Mouse (Mus musculus) neural tube, embryonic 14.5 days (tissue): ENCODE data around the gene Dpyd. TPM values are rescaled to one million over a fixed set of nuclear protein-coding genes. Genes with fewer than 3 reads are reported as not detected.

Experiments
- ATAC-seq: fragments of 200-750 bp; cut with Nextera tagmentation; 2 replicates; pipeline ENCODE4 v1.8.0; 2017; ENCODE audit warnings: low read depth, mild to moderate bottlenecking, moderate TSS enrichment, moderate library complexity
- H3K27ac ChIP-seq: fragments of 300-500 bp; sonication (generic); 2 replicates; pipeline ENCODE4 v1.5.1; 2014; ENCODE audit warnings: low read depth, mild to moderate bottlenecking, control low read depth, low read length, moderate library complexity, mixed read lengths
- H3K27me3 ChIP-seq: fragments of 300-500 bp; sonication (generic); 2 replicates; pipeline ENCODE4 v1.6.1; 2014; ENCODE audit warnings: low read length; ENCODE audit not compliant: control insufficient read depth, insufficient read depth
- H3K36me3 ChIP-seq: fragments of 300-500 bp; sonication (generic); 2 replicates; pipeline ENCODE4 v1.6.1; 2014; ENCODE audit warnings: low read length, mixed read lengths; ENCODE audit not compliant: control insufficient read depth, insufficient read depth
- H3K4me1 ChIP-seq: fragments of 300-500 bp; sonication (generic); 2 replicates; pipeline ENCODE4 v1.6.1; 2014; ENCODE audit warnings: low read length; ENCODE audit not compliant: control insufficient read depth, insufficient read depth
- H3K4me2 ChIP-seq: fragments of 300-500 bp; sonication (generic); 2 replicates; pipeline ENCODE4 v1.6.1; 2014; ENCODE audit warnings: mild to moderate bottlenecking, low read depth, low read length, control low read depth
- H3K4me3 ChIP-seq: fragments of 300-500 bp; sonication (generic); 2 replicates; pipeline ENCODE4 v1.5.1; 2014; ENCODE audit warnings: low read depth, low read length, control low read depth, mixed read lengths
- H3K9ac ChIP-seq: fragments of 300-500 bp; sonication (generic); replicated peaks from 2 replicates; pipeline ENCODE4 v1.6.1; 2014; ENCODE audit warnings: low read depth, mild to moderate bottlenecking, control low read depth, low read length, mixed read lengths
- H3K9me3 ChIP-seq: fragments of 300-500 bp; sonication (generic); 2 replicates; pipeline ENCODE4 v1.6.1; 2016; ENCODE audit warnings: low read length; ENCODE audit not compliant: control insufficient read depth
- WGBS: fragments of 180-500 bp; shearing (Covaris S2); extraction: QIAGEN DNeasy Blood & Tissue Kit; methylation state at CpG from one replicate; pipeline ENCODE4 v1.1.7; 2014; 5-methylcytosine and 5-hydroxymethylcytosine counted together
- polyA plus RNA-seq: library from polyadenylated mRNA; unstranded; fragments of >200 nt; fragmentation: Nextera tagmentation; extraction: Ambion mirVana; gene quantifications from 2 replicates; pipeline ENCODE4 v1.2.1, GENCODE M21; 2014

The Dpyd gene
- polyA plus RNA-seq, 1 experiment from 2014 or later: 10.2 TPM

- WGBS: 34% methylated on average over 7 of the region's 7 CpGs
These were observed 771.7 kb downstream of the Dpyd start for GRCm38 (mm10) chr3:119333335-119334305.

DNA sequence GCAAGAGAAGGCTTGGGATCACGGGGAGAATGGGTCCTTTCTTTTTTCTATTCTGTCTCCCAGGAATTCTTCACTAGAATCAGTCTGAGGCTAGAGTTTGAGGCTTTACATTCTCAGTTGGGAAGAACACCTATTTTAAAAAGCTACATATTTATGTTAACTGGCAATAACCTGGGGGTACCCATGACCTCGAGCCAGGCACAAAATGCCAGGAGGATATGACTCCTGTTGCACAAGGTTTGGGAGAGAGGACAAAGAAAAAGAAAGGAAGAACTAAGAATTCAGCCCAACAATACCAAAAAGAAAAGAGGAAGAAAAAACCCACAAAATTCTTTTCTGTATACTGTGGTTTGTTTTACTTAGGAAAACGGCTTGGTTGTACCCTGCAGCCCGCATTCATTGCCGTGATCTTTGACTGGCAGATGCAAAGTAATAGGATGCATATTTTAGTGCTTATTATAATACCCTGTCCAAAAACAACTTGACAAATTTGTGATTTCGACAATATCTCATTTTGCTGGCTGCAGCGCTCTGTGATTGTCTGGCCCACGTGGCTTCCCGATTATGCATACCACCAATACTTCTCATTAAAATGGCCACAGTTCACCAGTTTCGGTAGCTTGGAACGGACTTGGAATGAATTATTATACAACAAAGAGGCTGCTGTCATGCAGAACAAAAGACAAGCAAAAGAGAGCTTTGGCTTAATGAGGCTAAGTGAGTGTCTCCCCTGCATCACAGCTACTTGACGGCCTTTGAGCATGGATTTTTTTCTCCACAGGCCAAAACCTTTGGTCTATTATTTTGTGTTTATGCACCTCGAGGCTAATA is 799.8 kb downstream of the Dpyd start:
- Histone ChIP-seq H3K36me3 (no peaks in the 10 kb centered on the region), H3K4me3 (no peak overlapping the region), H3K9me3 (no peaks in the 10 kb centered on the region), H3K27ac (no peak overlapping the region), H3K4me2 (no peak overlapping the region), H3K4me1 (no peaks in the 10 kb centered on the region), H3K9ac (no peak overlapping the region), H3K27me3 (no peaks in the 10 kb centered on the region)
- WGBS: 38% methylated on average over 13 of the region's 13 CpGs
- ATAC-seq: peak; percentile 65; the same call in 1 of the 2 replicates

More at GRCm38 (mm10) chr3:119333335-119334305, 771.7 kb downstream of the Dpyd start:
- Histone ChIP-seq H3K4me2 (no peak overlapping the region), H3K36me3 (no peaks in the 10 kb centered on the region), H3K27ac (no peak overlapping the region), H3K27me3 (no peaks in the 10 kb centered on the region), H3K9ac (no peak overlapping the region), H3K4me1 (no peaks in the 10 kb centered on the region), H3K9me3 (no peaks in the 10 kb centered on the region), H3K4me3 (no peak overlapping the region)
- no peak for ATAC-seq

GRCm38 (mm10) chr3:119362392-119362791 is 800.5 kb downstream of the Dpyd start:
- Histone ChIP-seq H3K9me3 (no peaks in the 10 kb centered on the region), H3K36me3 (no peaks in the 10 kb centered on the region), H3K4me3 (no peak overlapping the region), H3K9ac (no peak overlapping the region), H3K27ac (no peak overlapping the region), H3K4me2 (no peak overlapping the region), H3K27me3 (no peaks in the 10 kb centered on the region), H3K4me1 (no peaks in the 10 kb centered on the region)
- ATAC-seq: no peak
- WGBS: 56% methylated on average over 3 of the region's 3 CpGs

- Histone ChIP-seq H3K27ac (no peak overlapping the region), H3K27me3 (no peaks in the 10 kb centered on the region), H3K4me3 (no peak overlapping the region), H3K9ac (no peak overlapping the region), H3K4me2 (no peak overlapping the region), H3K9me3 (no peaks in the 10 kb centered on the region), H3K36me3 (no peaks in the 10 kb centered on the region), H3K4me1 (no peaks in the 10 kb centered on the region)
- 58% methylated on average over 2 of the region's 2 CpGs for WGBS
- ATAC-seq: no peak
These were observed 807.0 kb downstream of the Dpyd start for GRCm38 (mm10) chr3:119368931-119369330.

- Histone ChIP-seq H3K27me3 (no peaks in the 10 kb centered on the region), H3K4me1 (no peaks in the 10 kb centered on the region), H3K4me3 (no peak overlapping the region), H3K9me3 (no peaks in the 10 kb centered on the region), H3K36me3 (no peaks in the 10 kb centered on the region), H3K9ac (no peak overlapping the region), H3K27ac (no peak overlapping the region), H3K4me2 (no peak overlapping the region)
- ATAC-seq: no peak
- WGBS: 62% methylated on average over 1 of the region's 1 CpGs
These were observed 819.2 kb downstream of the Dpyd start for GRCm38 (mm10) chr3:119381119-119381518.

- Histone ChIP-seq H3K36me3 (no peaks in the 10 kb centered on the region), H3K4me1 (no peaks in the 10 kb centered on the region), H3K9ac (no peak overlapping the region), H3K9me3 (no peaks in the 10 kb centered on the region), H3K4me3 (no peak overlapping the region), H3K4me2 (no peak overlapping the region), H3K27ac (no peak overlapping the region), H3K27me3 (no peaks in the 10 kb centered on the region)
- 92% methylated on average over 1 of the region's 1 CpGs for WGBS
- no peak for ATAC-seq
These were observed 820.5 kb downstream of the Dpyd start for GRCm38 (mm10) chr3:119382395-119382794.

GRCm38 (mm10) chr3:119387332-119388105 is 825.6 kb downstream of the Dpyd start:
- Histone ChIP-seq H3K27ac (no peak overlapping the region), H3K4me1 (no peaks in the 10 kb centered on the region), H3K9ac (0 out of 2 replicates have a peak overlapping the region, but pooled peaks have one; percentile 12), H3K4me2 (peak overlapping the region; percentile 21; the same call in 1 of the 2 replicates), H3K9me3 (no peaks in the 10 kb centered on the region), H3K36me3 (no peaks in the 10 kb centered on the region), H3K27me3 (no peaks in the 10 kb centered on the region), H3K4me3 (no peak overlapping the region)
- ATAC-seq: 0 out of 2 replicates have a peak, but pooled peaks have one; percentile 11
- WGBS: 51% methylated on average over 26 of the region's 26 CpGs

DNA sequence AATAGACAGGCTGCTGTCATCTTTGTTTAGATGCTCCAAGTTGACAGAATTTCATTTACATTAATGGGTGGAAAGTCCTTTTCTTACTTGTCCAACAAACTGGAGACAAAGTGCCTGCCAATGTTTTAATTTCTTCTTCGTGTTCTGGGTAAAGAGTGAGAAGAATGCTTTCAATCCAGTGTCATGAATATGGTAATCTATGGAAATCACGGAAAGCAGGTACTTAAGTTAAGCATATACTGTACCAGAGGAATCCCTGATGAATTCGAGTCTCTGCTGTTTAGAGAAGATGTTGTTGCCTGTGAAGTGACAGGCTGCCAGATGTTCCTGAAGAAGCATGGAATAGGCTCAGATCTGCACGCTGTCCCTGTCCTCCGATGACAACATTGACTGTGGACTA is 835.3 kb downstream of the Dpyd start:
- H3K9ac ChIP-seq: no peak overlapping the region
- H3K4me3 ChIP-seq: no peak overlapping the region
- no peaks in the 10 kb centered on the region for H3K27me3 ChIP-seq
- H3K9me3 ChIP-seq: no peaks in the 10 kb centered on the region
- H3K4me1 ChIP-seq: no peaks in the 10 kb centered on the region
- H3K4me2 ChIP-seq: no peak overlapping the region
- H3K27ac ChIP-seq: no peak overlapping the region
- no peak for ATAC-seq
- 58% methylated on average over 5 of the region's 5 CpGs for WGBS
- H3K36me3 ChIP-seq: no peaks in the 10 kb centered on the region
